Mouse (Mus musculus) ovary, adult 2 months (tissue): Measurements from ENCODE around the gene Hist1h4m. TPM values are rescaled to one million over a fixed set of nuclear protein-coding genes. Genes with fewer than 3 reads are reported as not detected.

Experiments
- polyA plus RNA-seq: library from polyadenylated mRNA; depleted of rRNA; stranded (reverse); fragments of >200 nt; gene quantifications from 2 replicates; pipeline ENCODE4 v1.2.3, GENCODE M21; 2012; rRNA removed

Hist1h4m gene
- not detected in 2 replicates for polyA plus RNA-seq

GRCm38 (mm10) chr13:21811539-21811938 is at the start of gene Hist1h4m:
Gene Hist1h4m, plus strand, starts transcription at chr13:21811746.

GRCm38 (mm10) chr13:21779767-21780731 is 31.5 kb upstream of the Hist1h4m start, which contains the start of gene Hist1h1b:
Gene Hist1h1b, minus strand, starts transcription at chr13:21780625.

GRCm38 (mm10) chr13:21783255-21783617 is 28.3 kb upstream of the Hist1h4m start, which contains the start of gene Hist1h3i:
Gene Hist1h3i, minus strand, starts transcription at chr13:21783370.

GRCm38 (mm10) chr13:21786899-21787629 is 24.5 kb upstream of the Hist1h4m start, which contains the start of the genes Hist1h2an and Hist1h2bp:
Gene Hist1h2an, minus strand, starts transcription at chr13:21787218.
Gene Hist1h2bp, plus strand, starts transcription at chr13:21787461.

GRCm38 (mm10) chr13:21810073-21810472 is 1.5 kb upstream of the Hist1h4m start, which contains the start of the genes Hist1h2bq and Hist1h2ao:
Gene Hist1h2bq, minus strand, starts transcription at chr13:21810197.
Gene Hist1h2ao, plus strand, starts transcription at chr13:21810465.

GRCm38 (mm10) chr13:21831418-21832394 is 20.2 kb downstream of the Hist1h4m start, which contains the start of gene Hist1h4n:
Gene Hist1h4n, minus strand, starts transcription at chr13:21832196.

GRCm38 (mm10) chr13:21833461-21833860 is 21.9 kb downstream of the Hist1h4m start, which contains the start of the genes Hist1h2ap and Hist1h2br:
Gene Hist1h2ap, minus strand, starts transcription at chr13:21833507.
Gene Hist1h2br, plus strand, starts transcription at chr13:21833743.

Other genes starting within 250 kb of the Hist1h4m start
- not detected in 2 replicates for gene Olfr1364, start 230.0 kb upstream of the Hist1h4m start, polyA plus RNA-seq
- gene Olfr1362, start 197.7 kb upstream of the Hist1h4m start, polyA plus RNA-seq, result not detected in 2 replicates
- not detected in 2 replicates for gene Olfr11, start 169.2 kb upstream of the Hist1h4m start, polyA plus RNA-seq
- gene Olfr1361, start 148.4 kb upstream of the Hist1h4m start, polyA plus RNA-seq, result not detected in 2 replicates
- gene Olfr1360, start 134.3 kb upstream of the Hist1h4m start, polyA plus RNA-seq, result not detected in 2 replicates
- gene Olfr1359, start 113.6 kb upstream of the Hist1h4m start, polyA plus RNA-seq, result not detected in 2 replicates
- 7.5 and 13.6 TPM in 2 replicates for gene Hist1h2bl, start 95.6 kb upstream of the Hist1h4m start, polyA plus RNA-seq
- gene Hist1h2ai, start 95.3 kb upstream of the Hist1h4m start, polyA plus RNA-seq, result 82.9 and 155 TPM in 2 replicates
- gene Hist1h3h, start 94.1 kb upstream of the Hist1h4m start, polyA plus RNA-seq, result 77.1 and 77.2 TPM in 2 replicates
- 8.9 and 11.6 TPM in 2 replicates for gene Hist1h2bm, start 89.7 kb upstream of the Hist1h4m start, polyA plus RNA-seq
- gene Hist1h4j, start 76.7 kb upstream of the Hist1h4m start, polyA plus RNA-seq, result 7.1 and 10.2 TPM in 2 replicates
- 40.6 and 44.5 TPM in 2 replicates for gene Hist1h4k, start 61.2 kb upstream of the Hist1h4m start, polyA plus RNA-seq
- 46.6 and 59.1 TPM in 2 replicates for gene Hist1h2ak, start 57.9 kb upstream of the Hist1h4m start, polyA plus RNA-seq
- gene Hist1h2bn, start 57.6 kb upstream of the Hist1h4m start, polyA plus RNA-seq, result 20.8 and 32.3 TPM in 2 replicates
- 2.2 and 3.3 TPM in 2 replicates for gene Hist1h1b, start 31.1 kb upstream of the Hist1h4m start, polyA plus RNA-seq
- 60.0 and 85.2 TPM in 2 replicates for gene Hist1h3i, start 28.4 kb upstream of the Hist1h4m start, polyA plus RNA-seq
- gene Hist1h2an, start 24.5 kb upstream of the Hist1h4m start, polyA plus RNA-seq, result 25.0 and 44.3 TPM in 2 replicates
- gene Hist1h2bp, start 24.3 kb upstream of the Hist1h4m start, polyA plus RNA-seq, result 7.3 and 7.7 TPM in 2 replicates
- gene Hist1h2bq, start 1.5 kb upstream of the Hist1h4m start, polyA plus RNA-seq, result 28.9 and 46.9 TPM in 2 replicates
- not detected in 2 replicates for gene Hist1h2ao, start 1.3 kb upstream of the Hist1h4m start, polyA plus RNA-seq
- gene Hist1h4n, start 20.4 kb downstream of the Hist1h4m start, polyA plus RNA-seq, result 30.0 and 31.2 TPM in 2 replicates
- 1,050 and 1,797 TPM in 2 replicates for gene Hist1h2ap, start 21.8 kb downstream of the Hist1h4m start, polyA plus RNA-seq
- 23.0 and 38.8 TPM in 2 replicates for gene Hist1h2br, start 22.0 kb downstream of the Hist1h4m start, polyA plus RNA-seq
- 3.0 and 4.7 TPM in 2 replicates for gene Zfp184, start 133.3 kb downstream of the Hist1h4m start, polyA plus RNA-seq
- gene Pom121l2, start 169.4 kb downstream of the Hist1h4m start, polyA plus RNA-seq, result not detected in 2 replicates
- gene Prss16, start 198.0 kb downstream of the Hist1h4m start, polyA plus RNA-seq, result 0.15 and 0.25 TPM in 2 replicates
- 56.4 and 124 TPM in 2 replicates for gene Hist1h2ah, start 223.8 kb downstream of the Hist1h4m start, polyA plus RNA-seq
- 30.5 and 38.9 TPM in 2 replicates for gene Hist1h2bk, start 224.1 kb downstream of the Hist1h4m start, polyA plus RNA-seq
- gene Hist1h4i, start 229.6 kb downstream of the Hist1h4m start, polyA plus RNA-seq, result 9.8 and 12.4 TPM in 2 replicates
- 15.5 and 16.5 TPM in 2 replicates for gene Hist1h2ag, start 231.2 kb downstream of the Hist1h4m start, polyA plus RNA-seq
- 16.9 and 22.8 TPM in 2 replicates for gene Hist1h2bj, start 231.5 kb downstream of the Hist1h4m start, polyA plus RNA-seq